Mouse (Mus musculus) brown adipose tissue, adult 24 weeks (tissue): ENCODE results near the gene Brsk1. TPM values are rescaled to one million over a fixed set of nuclear protein-coding genes. Genes with fewer than 3 reads are reported as not detected.
A peak's percentile ranks its signal among the peaks of the same experiment; 100 is the strongest.

Source experiments
- H3K27ac ChIP-seq: fragments of 200-500 bp; replicated peaks from 2 replicates; pipeline ENCODE4 v1.5.1; 2012; ENCODE audit warnings: low read depth, mild to moderate bottlenecking, low read length
- H3K4me1 ChIP-seq: fragments of 200-500 bp; 2 replicates; pipeline ENCODE4 v1.6.1; 2012; ENCODE audit warnings: low read length, mixed read lengths; ENCODE audit not compliant: control insufficient read depth, insufficient read depth, insufficient read length
- H3K4me3 ChIP-seq: fragments of 200-500 bp; 2 replicates; pipeline ENCODE4 v1.5.1; 2012; ENCODE audit warnings: low read depth, mild to moderate bottlenecking, low read length, moderate library complexity; ENCODE audit not compliant: insufficient read depth
- polyA plus RNA-seq: library from polyadenylated mRNA; stranded (reverse); fragments of >200 nt; gene quantifications from 2 replicates; pipeline ENCODE4 v1.2.4, GENCODE M21; 2012; ENCODE audit not compliant: missing spikeins, insufficient read depth, insufficient read length

Gene Brsk1
- polyA plus RNA-seq, 1 experiment = 0.63 TPM

GRCm38 (mm10) chr7:4739544-4740275 lies 49.3 kb downstream of the Brsk1 start, which contains the start of gene Kmt5c:
Gene Kmt5c, plus strand, starts transcription at chr7:4740115.
- H3K4me1 ChIP-seq = peaks cover 2% of the 10 kb centered on the region
- H3K4me3 ChIP-seq = peak within 1 kb of the TSS; percentile 79
- H3K27ac ChIP-seq = peak within 1 kb of the TSS; percentile 82

GRCm38 (mm10) chr7:4740309-4740727 lies 49.9 kb downstream of the Brsk1 start:
- H3K4me1 ChIP-seq = peaks cover 2% of the 10 kb centered on the region
- H3K4me3 ChIP-seq = peak overlapping the region; percentile 79
- peak overlapping the region; percentile 82 for H3K27ac ChIP-seq

- H3K4me1 ChIP-seq = peaks cover 2% of the 10 kb centered on the region; the same call in 1 of the 2 replicates
These were observed 50.7 kb downstream of the Brsk1 start for GRCm38 (mm10) chr7:4741151-4741550.

GRCm38 (mm10) chr7:4741672-4742481 lies 51.5 kb downstream of the Brsk1 start:
- peak overlapping the region; percentile 82 for H3K27ac ChIP-seq
- peaks cover 2% of the 10 kb centered on the region; the same call in 1 of the 2 replicates for H3K4me1 ChIP-seq
- peak overlapping the region; percentile 79 for H3K4me3 ChIP-seq

More at GRCm38 (mm10) chr7:4741151-4741550, 50.7 kb downstream of the Brsk1 start:
- H3K27ac ChIP-seq = peak overlapping the region; percentile 82
- H3K4me3 ChIP-seq = peak overlapping the region; percentile 79

GRCm38 (mm10) chr7:4742482-4742819 lies 52.0 kb downstream of the Brsk1 start:
- H3K27ac ChIP-seq = no peak overlapping the region
- H3K4me1 ChIP-seq = peaks cover 2% of the 10 kb centered on the region; the same call in 1 of the 2 replicates
- H3K4me3 ChIP-seq = no peak overlapping the region

- no peak overlapping the region for H3K27ac ChIP-seq
- H3K4me3 ChIP-seq = no peak overlapping the region
- H3K4me1 ChIP-seq = peaks cover 2% of the 10 kb centered on the region; the same call in 1 of the 2 replicates
These were observed 53.0 kb downstream of the Brsk1 start for GRCm38 (mm10) chr7:4743354-4743753.

- Histone ChIP-seq H3K4me1 (no peaks in the 10 kb centered on the region; the same call in 1 of the 2 replicates), H3K27ac (no peak overlapping the region), H3K4me3 (no peak overlapping the region)
These were observed 54.5 kb downstream of the Brsk1 start for GRCm38 (mm10) chr7:4744886-4745285.

GRCm38 (mm10) chr7:4746326-4746980 lies 56.0 kb downstream of the Brsk1 start:
- Histone ChIP-seq H3K4me3 (no peak overlapping the region), H3K4me1 (no peaks in the 10 kb centered on the region; the same call in 1 of the 2 replicates), H3K27ac (no peak overlapping the region)

- H3K27ac ChIP-seq = no peak overlapping the region
- peaks cover 6% of the 10 kb centered on the region; the same call in 1 of the 2 replicates for H3K4me1 ChIP-seq
- H3K4me3 ChIP-seq = no peak overlapping the region
These were observed 56.9 kb downstream of the Brsk1 start for GRCm38 (mm10) chr7:4747156-4747899.

- H3K27ac ChIP-seq = no peak overlapping the region
- H3K4me1 ChIP-seq = peaks cover 6% of the 10 kb centered on the region; the same call in 1 of the 2 replicates
- no peak overlapping the region for H3K4me3 ChIP-seq
These were observed 57.9 kb downstream of the Brsk1 start for GRCm38 (mm10) chr7:4748321-4748720.

GRCm38 (mm10) chr7:4749169-4749568 lies 58.8 kb downstream of the Brsk1 start:
- no peak overlapping the region for H3K4me3 ChIP-seq
- peaks cover 6% of the 10 kb centered on the region; the same call in 1 of the 2 replicates for H3K4me1 ChIP-seq
- no peak overlapping the region for H3K27ac ChIP-seq

- H3K4me3 ChIP-seq = peak overlapping the region; percentile 47
These were observed 61.8 kb downstream of the Brsk1 start for GRCm38 (mm10) chr7:4751971-4752820.

GRCm38 (mm10) chr7:4752821-4753570 lies 62.6 kb downstream of the Brsk1 start, which contains the start of gene Cox6b2:
Gene Cox6b2, minus strand, starts transcription at chr7:4753094.
- Histone ChIP-seq H3K27ac (no peak within 1 kb of the TSS), H3K4me1 (peaks cover 6% of the 10 kb centered on the region; the same call in 1 of the 2 replicates), H3K4me3 (peak within 1 kb of the TSS; percentile 47)

More at GRCm38 (mm10) chr7:4751971-4752820, 61.8 kb downstream of the Brsk1 start:
- Histone ChIP-seq H3K4me1 (peaks cover 6% of the 10 kb centered on the region; the same call in 1 of the 2 replicates), H3K27ac (no peak overlapping the region)
